Mouse (Mus musculus) gastrocnemius, postnatal 25 days (tissue): ENCODE data around the gene Ulk4. TPM values are rescaled to one million over a fixed set of nuclear protein-coding genes. Genes with fewer than 3 reads are reported as not detected.
A peak's percentile ranks its signal among the peaks of the same experiment; 100 is the strongest.
"Not testable (repeated sequence)": the region's sequence is repeated elsewhere in the genome, so short reads cannot be mapped to it uniquely, and the experiment has no call there.

ENCODE experiments used
- DNase-seq: peaks from one replicate; pipeline ENCODE4 v3.0.0; 2022
- total RNA-seq, 2 experiments: library from RNA; stranded (reverse); gene quantifications; 1 replicate in 1 of 2; 2 replicates in 1 of 2; pipeline ENCODE4 v1.2.3; 2021

Ulk4 gene
- total RNA-seq, 2 experiments from 2014 or later = 0.18 to 0.29 TPM

GRCm38 (mm10) chr9:120934821-120935633 lies 342.0 kb downstream of the Ulk4 start:
- no peak for DNase-seq

DNA sequence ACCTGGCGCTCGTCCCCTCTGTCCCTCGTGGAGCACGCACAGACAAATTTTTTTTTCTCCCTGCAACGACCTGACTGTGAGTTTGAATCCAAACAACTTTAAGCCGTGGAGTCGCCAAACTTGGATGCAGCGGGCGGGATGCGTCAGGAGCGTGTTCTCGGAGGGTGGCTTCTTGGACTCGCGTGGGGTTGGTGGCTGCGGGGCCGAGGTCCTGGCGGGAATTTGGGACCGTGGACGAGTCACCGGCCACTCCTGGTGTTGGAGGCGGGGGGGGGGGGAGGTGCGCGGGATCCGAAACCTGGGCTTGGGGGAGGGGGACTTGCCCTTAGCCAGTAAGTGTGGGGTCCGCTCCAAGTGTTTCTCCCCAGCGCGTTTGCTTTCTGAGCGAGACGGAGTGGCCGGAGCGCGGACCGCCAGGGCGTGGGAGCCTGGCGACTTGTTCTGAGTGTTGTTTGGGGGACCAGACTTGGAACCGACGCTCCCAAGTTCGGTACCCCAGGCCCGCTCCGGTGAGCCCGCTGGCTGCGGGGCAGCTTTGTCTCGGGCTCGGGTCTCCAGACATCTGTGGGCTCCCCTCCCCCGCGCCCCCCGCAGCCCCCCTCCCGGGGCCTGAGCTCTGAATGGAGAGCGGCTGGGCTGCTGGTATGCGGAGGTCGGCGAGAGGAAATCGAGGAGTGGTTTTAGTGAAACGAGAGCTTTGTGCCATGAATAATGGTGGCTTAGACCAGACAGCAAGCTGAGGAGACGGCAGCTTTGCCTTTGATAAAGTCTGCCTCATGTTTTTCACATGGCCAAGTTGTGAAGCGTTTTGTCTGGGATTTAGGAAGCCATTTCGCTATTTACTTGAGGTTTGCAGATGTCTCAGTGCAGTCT lies 342.9 kb downstream of the Ulk4 start:
- peak; percentile 15 for DNase-seq

- DNase-seq = no peak
Observed at GRCm38 (mm10) chr9:120933587-120933885, 343.5 kb downstream of the Ulk4 start.

DNA sequence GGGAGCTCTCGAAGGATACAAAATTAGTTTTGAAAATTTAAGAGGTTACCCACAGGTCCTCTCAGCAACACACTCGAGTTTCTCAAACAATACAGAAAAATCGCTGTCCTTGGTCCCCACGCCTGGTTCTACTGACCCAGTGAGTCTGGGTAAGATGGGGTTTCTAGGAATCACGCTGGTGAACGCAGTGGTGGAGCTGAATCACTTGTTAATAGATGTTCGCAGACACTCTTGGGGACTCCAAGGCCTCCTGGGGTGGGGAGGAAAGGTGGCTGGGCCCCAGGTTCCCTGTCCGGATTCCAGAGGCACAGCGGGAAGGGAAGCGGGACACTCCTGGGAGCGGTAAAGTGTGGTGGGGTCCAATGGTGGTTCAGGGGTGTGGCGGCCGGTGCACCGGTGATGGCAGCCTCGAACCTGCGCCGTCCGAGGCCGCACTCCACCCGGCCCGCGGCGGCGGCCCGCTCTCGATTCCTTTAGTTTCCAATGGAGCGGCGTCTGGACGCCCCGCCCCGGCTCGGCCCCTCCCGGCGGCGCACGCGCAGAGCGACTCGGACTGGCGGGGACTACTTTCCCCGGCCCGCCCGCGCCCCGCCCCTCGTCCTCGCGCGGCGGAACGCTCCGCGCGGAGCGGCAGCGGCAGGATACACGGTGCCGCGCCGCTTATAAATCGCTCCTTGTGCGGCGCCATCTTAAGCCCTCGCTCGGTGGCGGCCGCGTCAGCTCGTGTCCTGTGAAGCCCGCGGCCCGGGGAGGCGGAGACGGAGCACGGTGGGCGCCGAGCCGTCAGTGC lies 344.0 kb downstream of the Ulk4 start:
- peak; percentile 96 for DNase-seq

GRCm38 (mm10) chr9:120932371-120932770 lies 344.6 kb downstream of the Ulk4 start:
- no peak for DNase-seq

DNA sequence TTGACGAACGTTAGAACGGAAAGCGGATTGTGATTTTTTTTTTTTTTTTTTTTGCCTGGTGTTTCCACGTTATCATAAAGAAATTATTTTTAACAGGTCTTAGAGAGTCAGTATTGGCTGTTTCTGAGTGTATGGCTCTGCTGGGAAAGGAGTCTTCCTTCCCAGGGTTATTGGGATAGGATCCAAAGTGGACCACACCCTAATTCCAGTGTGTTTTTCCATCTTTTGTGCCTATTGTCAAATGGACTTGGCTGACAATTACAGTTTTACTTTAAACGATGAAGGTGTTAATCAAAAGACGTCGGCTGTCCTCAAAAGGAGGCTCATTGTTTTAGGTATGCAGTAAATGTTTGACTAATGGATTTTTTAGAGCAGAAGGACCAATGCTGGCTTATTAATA lies 346.2 kb downstream of the Ulk4 start:
- no peak for DNase-seq

- DNase-seq = no peak
Observed at GRCm38 (mm10) chr9:120930021-120930420, 347.0 kb downstream of the Ulk4 start.

GRCm38 (mm10) chr9:120929081-120929480 lies 347.9 kb downstream of the Ulk4 start, which contains the start of gene Ctnnb1:
Ctnnb1 (plus strand) TSS chr9:120929216.
- DNase-seq = no peak

GRCm38 (mm10) chr9:120926939-120927606 lies 349.9 kb downstream of the Ulk4 start:
- no peak for DNase-seq

- no peak for DNase-seq
Observed at GRCm38 (mm10) chr9:120926126-120926525, 350.9 kb downstream of the Ulk4 start.

- no peak for DNase-seq
Observed at GRCm38 (mm10) chr9:120919130-120919529, 357.9 kb downstream of the Ulk4 start.

DNA sequence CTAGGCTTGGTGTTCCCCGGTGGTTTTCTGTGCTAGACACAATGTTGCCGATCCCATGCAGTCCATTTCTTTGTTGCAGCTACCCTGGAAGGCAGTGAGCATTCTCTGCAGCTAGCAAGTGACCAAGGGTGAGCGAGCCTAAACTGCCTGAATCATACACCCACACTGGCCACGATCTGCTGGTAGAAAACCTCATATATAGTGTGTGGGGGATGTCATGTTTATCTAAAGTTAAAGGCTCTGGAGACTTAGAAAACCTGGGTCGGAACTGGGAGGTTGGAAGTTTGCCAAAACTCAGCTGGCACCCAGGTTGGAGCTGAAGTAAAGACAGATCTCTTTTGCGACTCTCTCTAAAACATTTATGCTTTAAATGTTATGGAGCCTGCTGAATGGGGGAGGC lies 358.4 kb downstream of the Ulk4 start:
- DNase-seq = no peak

DNA sequence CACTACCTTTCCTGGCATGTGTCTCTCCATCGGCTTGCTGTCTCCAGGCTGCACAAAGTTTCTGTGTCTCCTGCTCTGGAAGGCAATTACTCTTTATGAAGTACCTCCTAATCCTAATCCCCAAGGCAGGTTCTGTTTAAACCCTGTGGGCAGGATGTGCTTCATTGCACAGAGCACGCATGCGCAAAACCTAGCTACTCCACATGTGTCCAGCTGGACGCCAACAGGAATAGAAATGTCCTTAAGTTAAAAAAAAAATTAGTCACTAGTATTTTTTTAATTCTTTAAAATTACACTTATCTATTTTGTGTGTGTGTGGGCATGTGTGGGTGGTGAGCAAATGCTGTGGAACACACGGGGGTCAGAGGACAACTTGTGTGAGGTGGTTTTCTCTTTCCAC lies 358.8 kb downstream of the Ulk4 start:
- no peak for DNase-seq

DNA sequence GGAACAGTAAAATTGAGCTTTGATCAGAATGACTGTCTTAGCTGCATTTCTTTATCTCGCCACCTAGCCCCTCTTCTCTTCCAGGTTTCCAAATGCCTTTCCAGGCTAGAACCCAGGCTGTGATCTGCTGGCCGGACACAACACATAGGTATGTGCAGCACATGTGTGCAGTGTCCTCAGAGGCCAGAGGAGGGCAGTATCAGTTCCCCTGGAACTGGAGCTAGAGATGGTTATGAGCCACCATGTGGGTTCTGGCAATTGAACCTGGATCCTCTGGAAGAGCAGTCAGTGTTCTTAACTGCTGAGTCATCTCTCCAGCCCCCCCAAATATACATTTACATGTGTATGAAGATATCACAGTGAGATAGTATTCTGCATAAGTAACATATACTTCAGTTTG lies 359.4 kb downstream of the Ulk4 start:
- DNase-seq = not testable (repeated sequence)

DNA sequence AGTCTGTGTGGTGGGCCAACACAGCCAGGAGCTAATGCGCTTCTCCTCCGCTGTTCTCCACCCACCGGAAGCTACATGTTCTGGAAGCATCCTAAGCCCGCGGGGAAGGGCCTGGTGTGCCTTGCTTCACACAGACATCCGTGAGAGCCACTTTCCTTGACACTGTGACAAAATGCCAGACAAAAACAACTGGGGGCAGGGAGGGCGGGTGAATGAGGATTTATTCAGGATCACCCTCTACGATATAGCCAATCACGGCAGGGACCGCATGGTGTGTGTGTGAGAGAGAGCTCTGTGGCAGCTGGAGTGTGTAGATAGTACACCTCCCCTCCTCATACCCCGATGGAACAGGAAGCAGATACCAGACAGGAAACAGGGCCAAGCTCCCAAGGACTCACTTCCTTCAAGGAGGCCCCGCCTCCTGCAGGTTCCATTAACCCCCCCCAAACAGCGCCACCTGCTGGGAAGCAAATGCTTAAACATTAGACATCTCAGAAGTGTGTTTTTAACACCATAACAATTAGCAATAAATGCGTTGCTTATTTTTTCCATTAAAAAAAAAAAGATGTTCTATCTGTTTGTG lies 362.0 kb downstream of the Ulk4 start:
- DNase-seq = peak; percentile 14

GRCm38 (mm10) chr9:120914429-120914828 lies 362.6 kb downstream of the Ulk4 start:
- DNase-seq = no peak

- DNase-seq = no peak
Observed at GRCm38 (mm10) chr9:120913152-120913551, 363.8 kb downstream of the Ulk4 start.

DNA sequence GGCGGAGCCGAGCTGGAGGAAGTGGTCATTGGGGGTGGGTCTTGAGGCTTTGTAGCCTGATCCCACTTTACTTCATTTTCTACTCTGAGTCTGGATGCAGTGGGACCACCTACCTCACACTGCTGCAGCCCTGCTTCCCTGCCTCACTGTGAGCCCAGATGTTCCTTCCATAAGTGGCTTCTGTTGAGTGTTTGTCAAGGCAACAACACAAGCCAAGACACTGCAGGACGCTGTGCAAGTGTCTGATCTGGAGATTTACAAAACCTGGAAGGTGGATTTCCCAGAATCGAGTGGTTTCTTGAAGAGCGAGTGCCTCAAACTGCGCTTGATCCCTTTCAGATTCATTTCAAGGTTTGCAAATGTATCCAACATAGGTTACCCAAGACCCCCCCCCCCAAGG lies 368.5 kb downstream of the Ulk4 start:
- DNase-seq = no peak
